Mouse (Mus musculus): ENCODE measurements around the gene Mgme1. TPM values are rescaled to one million over a fixed set of nuclear protein-coding genes. Genes with fewer than 3 reads are reported as not detected.

Gene Mgme1
- total and polyA plus RNA-seq, 3 experiments: 16.8 to 20.3 TPM; not detected in 1

- Histone ChIP-seq H3K4me1 (ENCODE audit: control insufficient read depth in 1 of 2, insufficient read depth in 2 of 2, low read length in 2 of 2) (no peaks in the 10 kb centered on the region), H3K79me2 (ENCODE audit: control insufficient read depth, insufficient read depth, low read length, poor library complexity) (no peaks in the 10 kb centered on the region), H3K27me3 (ENCODE audit: control insufficient read depth in 1 of 2, insufficient read depth in 2 of 2, low read length in 2 of 2) (no peaks in the 10 kb centered on the region; a peak in 2 of 4 replicates), H3K9me3 (replicated peaks; ENCODE audit: insufficient read depth, low read length) (no peaks in the 10 kb centered on the region), H3K9ac (ENCODE audit: control insufficient read depth, low read depth, low read length, poor library complexity, severe bottlenecking) (no peak overlapping the region), H3K36me3 (ENCODE audit: control insufficient read depth in 1 of 2, insufficient read depth in 2 of 2, low read length in 2 of 2) (no peaks in the 10 kb centered on the region), H3K4me3 (ENCODE audit: control insufficient read depth in 1 of 2, insufficient read depth in 1 of 2, low read depth in 2 of 2, low read length in 2 of 2) (no peak overlapping the region), H3K27ac (ENCODE audit: control insufficient read depth, low read depth, low read length) (no peak overlapping the region)
- DNase-seq (ENCODE audit: low read depth, low spot score): no peak
- TF ChIP-seq CTCF (IDR thresholded peaks at IDR 0.05 in 2 of 3, conservative IDR thresholded peaks at IDR 0.05 in 1 of 3; ENCODE audit: control insufficient read depth in 1 of 3, insufficient read depth in 1 of 3, low read depth in 2 of 3, low read length in 3 of 3, poor library complexity in 1 of 3, severe bottlenecking in 1 of 3): no peak
- no peak for TF ChIP-seq POLR2A (IDR thresholded peaks at IDR 0.05; ENCODE audit: control insufficient read depth in 1 of 2, insufficient read depth in 1 of 2, low read depth in 1 of 2, low read length in 2 of 2, poor library complexity in 1 of 2)
- TF ChIP-seq RAD21 (IDR thresholded peaks at IDR 0.05; ENCODE audit: low read depth, low read length): no peak
- no peak for TF ChIP-seq GABPA (IDR thresholded peaks at IDR 0.05; ENCODE audit: low read depth, low read length)
- no peak for TF ChIP-seq NRF1 (IDR thresholded peaks at IDR 0.05; ENCODE audit: insufficient read depth, low read depth, low read length, poor library complexity, severe bottlenecking)
- no peak for TF ChIP-seq ETS1 (IDR thresholded peaks at IDR 0.05; ENCODE audit: low read depth, low read length)
- no peak for TF ChIP-seq UBTF (IDR thresholded peaks at IDR 0.05; ENCODE audit: borderline replicate concordance, insufficient read depth, low read depth, low read length)
- no peak for TF ChIP-seq ZMIZ1 (IDR thresholded peaks at IDR 0.05; ENCODE audit: low read depth, low read length)
- no peak for TF ChIP-seq ZNF384 (IDR thresholded peaks at IDR 0.05; ENCODE audit: low read depth, low read length)
- no peak for TF ChIP-seq ZC3H11A (IDR thresholded peaks at IDR 0.05; ENCODE audit: low read depth, low read length)
- no peak for TF ChIP-seq MXI1 (IDR thresholded peaks at IDR 0.05; ENCODE audit: low read depth, low read length)
- TF ChIP-seq MAX (IDR thresholded peaks at IDR 0.05; ENCODE audit: low read length): no peak
- TF ChIP-seq RCOR1 (IDR thresholded peaks at IDR 0.05; ENCODE audit: low read depth, low read length): no peak
- TF ChIP-seq MYC (IDR thresholded peaks at IDR 0.05; ENCODE audit: low read depth, low read length): no peak
- no peak for TF ChIP-seq KAT2A (conservative IDR thresholded peaks at IDR 0.05; ENCODE audit: low read depth, low read length)
- TF ChIP-seq GATA1 (IDR thresholded peaks at IDR 0.05; ENCODE audit: low read depth, low read length): no peak
- no peak for TF ChIP-seq BHLHE40 (IDR thresholded peaks at IDR 0.05; ENCODE audit: borderline replicate concordance, low read depth, low read length)
These were observed 38.1 kb downstream of the Mgme1 start for GRCm38 (mm10) chr2:144308561-144308960.

GRCm38 (mm10) chr2:144310273-144310672, 39.8 kb downstream of the Mgme1 start:
- H3K27me3 ChIP-seq (ENCODE audit: control insufficient read depth in 1 of 2, insufficient read depth in 2 of 2, low read length in 2 of 2): no peaks in the 10 kb centered on the region; a peak in 1 of 4 replicates
- H3K9ac ChIP-seq (ENCODE audit: control insufficient read depth, low read depth, low read length, poor library complexity, severe bottlenecking): no peak overlapping the region
- no peaks in the 10 kb centered on the region for H3K79me2 ChIP-seq (ENCODE audit: control insufficient read depth, insufficient read depth, low read length, poor library complexity)
- H3K9me3 ChIP-seq (replicated peaks; ENCODE audit: insufficient read depth, low read length): no peaks in the 10 kb centered on the region
- DNase-seq (ENCODE audit: low read depth, low spot score): no peak
- H3K27ac ChIP-seq (ENCODE audit: control insufficient read depth, low read depth, low read length): no peak overlapping the region
- no peaks in the 10 kb centered on the region for H3K4me1 ChIP-seq (ENCODE audit: control insufficient read depth in 1 of 2, insufficient read depth in 2 of 2, low read length in 2 of 2)
- no peak overlapping the region for H3K4me3 ChIP-seq (ENCODE audit: control insufficient read depth in 1 of 2, insufficient read depth in 1 of 2, low read depth in 2 of 2, low read length in 2 of 2)
- H3K36me3 ChIP-seq (ENCODE audit: control insufficient read depth in 1 of 2, insufficient read depth in 2 of 2, low read length in 2 of 2): no peaks in the 10 kb centered on the region
- TF ChIP-seq RCOR1 (IDR thresholded peaks at IDR 0.05; ENCODE audit: low read depth, low read length): no peak
- no peak for TF ChIP-seq USF2 (IDR thresholded peaks at IDR 0.05; ENCODE audit: borderline replicate concordance in 1 of 2, insufficient read depth in 1 of 2, low read depth in 1 of 2, low read length in 2 of 2)
- TF ChIP-seq POLR2AphosphoS2 (IDR thresholded peaks at IDR 0.05; ENCODE audit: low read length): no peak
- TF ChIP-seq GATA1 (IDR thresholded peaks at IDR 0.05; ENCODE audit: low read depth, low read length): no peak
- TF ChIP-seq ZC3H11A (IDR thresholded peaks at IDR 0.05; ENCODE audit: low read depth, low read length): no peak

All from MEL (cell line).